Mouse (Mus musculus) macrophage (primary cell): ENCODE data around the gene Mst1. TPM values are rescaled to one million over a fixed set of nuclear protein-coding genes. Genes with fewer than 3 reads are reported as not detected.

Experiments
- H3K27ac ChIP-seq: fragments of 350-480 bp; formaldehyde crosslinking; 2 replicates; pipeline ENCODE4 v1.9.0; 2021
- H3K36me3 ChIP-seq: fragments of 350-480 bp; formaldehyde crosslinking; 2 replicates; pipeline ENCODE4 v1.9.0; 2021; ENCODE audit errors: inconsistent target
- H3K4me3 ChIP-seq: fragments of 350-480 bp; formaldehyde crosslinking; 2 replicates; pipeline ENCODE4 v1.9.0; 2021; ENCODE audit errors: inconsistent target
- H3K79me2 ChIP-seq: fragments of 350-480 bp; formaldehyde crosslinking; 2 replicates; pipeline ENCODE4 v1.9.0; 2021; ENCODE audit errors: inconsistent target
- WGBS: methylation state at CpG from one replicate; pipeline ENCODE4 v1.1.7; 2026; ENCODE audit warnings: inconsistent platforms; ENCODE audit not compliant: missing documents; 5-methylcytosine and 5-hydroxymethylcytosine counted together
- polyA plus RNA-seq: library from polyadenylated mRNA; stranded (reverse); fragments of 250-400 nt; gene quantifications from 3 replicates; pipeline ENCODE4 v1.2.4, GENCODE M21; 2018; ENCODE audit warnings: inconsistent platforms
- total RNA-seq, 78 experiments: library from RNA; depleted of rRNA; stranded (reverse); fragments of 250-400 nt; gene quantifications; 1 replicate in 9 of 78; 2 replicates in 24 of 78; 3 replicates in 43 of 78; 4 replicates in 2 of 78; pipeline ENCODE4 v1.2.4; 2018; ENCODE audit warnings: inconsistent platforms in 56 of 78

Mst1 gene
- 1 to 10 TPM in 8 of 26 experiments, under 1 TPM in 7, not detected in 11; 0.33 to 2.5 (median 1.2) TPM for total RNA-seq (2018; cell fraction: chromatin; rRNA removed)
- total RNA-seq (2018; cell fraction: cytosol; rRNA removed), result under 1 TPM in 25 of 26 experiments, not detected in 1; 0.06 to 0.41 (median 0.26) TPM
- total RNA-seq (2018; cell fraction: nucleus; rRNA removed), result 1 to 10 TPM in 2 of 26 experiments, under 1 TPM in 13, not detected in 11; 0.26 to 3.2 (median 0.58) TPM
- polyA plus RNA-seq, result 0.09 to 0.19 TPM in 2 of 3 replicates, not detected in the other

DNA sequence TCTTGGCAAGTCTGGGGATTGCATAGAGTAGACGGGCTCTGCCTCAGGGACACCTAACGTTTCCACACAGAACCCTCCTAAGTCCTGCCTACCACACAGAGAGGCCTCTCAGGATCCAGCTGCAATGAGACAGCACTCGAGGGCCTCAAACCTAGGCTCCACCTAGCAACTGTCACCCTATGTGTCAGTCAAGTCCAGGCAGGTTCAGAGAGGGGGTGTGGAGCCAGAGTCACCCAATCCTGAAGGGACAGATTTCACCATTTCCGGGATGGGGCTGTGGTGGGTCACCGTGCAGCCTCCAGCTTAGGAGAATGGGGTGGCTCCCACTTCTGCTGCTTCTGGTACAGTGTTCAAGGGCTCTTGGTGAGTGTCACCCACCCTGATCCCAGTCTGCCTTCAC lies at the start of gene Mst1:
Gene Mst1, plus strand, starts transcription at position 269 of the 400 bp plus-strand sequence.
- peaks cover 9% of the 10 kb centered on the region; the same call in 1 of the 2 replicates for H3K79me2 ChIP-seq
- 79% methylated on average over 4 of the region's 5 CpGs for WGBS
- peak within 1 kb of the TSS; percentile 89; the same call in 1 of the 2 replicates for H3K4me3 ChIP-seq
- H3K27ac ChIP-seq, result no peak within 1 kb of the TSS
- peaks cover 11% of the 10 kb centered on the region for H3K36me3 ChIP-seq

DNA sequence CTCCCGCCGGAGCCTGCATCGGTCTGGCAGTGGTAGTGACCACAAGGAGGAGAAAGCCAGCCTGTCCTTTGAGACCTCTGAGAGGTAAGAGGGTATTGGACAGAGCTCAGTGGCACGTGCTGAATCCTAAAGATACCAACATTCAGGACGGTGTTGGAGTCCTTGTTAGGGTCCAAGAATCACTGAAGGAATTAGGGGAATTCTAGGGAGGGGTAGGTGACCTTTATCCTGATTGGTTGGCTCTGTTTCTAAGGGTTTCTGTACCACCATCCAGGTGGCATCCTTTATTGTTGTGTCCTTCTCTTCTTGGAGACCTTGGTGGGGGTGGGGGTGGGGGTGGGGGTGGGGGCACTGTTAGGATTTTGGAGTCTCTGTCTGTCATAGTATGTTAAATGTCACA lies 48.1 kb upstream of the Mst1 start:
- H3K36me3 ChIP-seq, result peaks cover 27% of the 10 kb centered on the region
- WGBS, result 92% methylated on average over 5 of the region's 5 CpGs
- H3K27ac ChIP-seq, result no peak overlapping the region
- no peak overlapping the region for H3K4me3 ChIP-seq
- H3K79me2 ChIP-seq, result peaks cover 42% of the 10 kb centered on the region; the same call in 1 of the 2 replicates

DNA sequence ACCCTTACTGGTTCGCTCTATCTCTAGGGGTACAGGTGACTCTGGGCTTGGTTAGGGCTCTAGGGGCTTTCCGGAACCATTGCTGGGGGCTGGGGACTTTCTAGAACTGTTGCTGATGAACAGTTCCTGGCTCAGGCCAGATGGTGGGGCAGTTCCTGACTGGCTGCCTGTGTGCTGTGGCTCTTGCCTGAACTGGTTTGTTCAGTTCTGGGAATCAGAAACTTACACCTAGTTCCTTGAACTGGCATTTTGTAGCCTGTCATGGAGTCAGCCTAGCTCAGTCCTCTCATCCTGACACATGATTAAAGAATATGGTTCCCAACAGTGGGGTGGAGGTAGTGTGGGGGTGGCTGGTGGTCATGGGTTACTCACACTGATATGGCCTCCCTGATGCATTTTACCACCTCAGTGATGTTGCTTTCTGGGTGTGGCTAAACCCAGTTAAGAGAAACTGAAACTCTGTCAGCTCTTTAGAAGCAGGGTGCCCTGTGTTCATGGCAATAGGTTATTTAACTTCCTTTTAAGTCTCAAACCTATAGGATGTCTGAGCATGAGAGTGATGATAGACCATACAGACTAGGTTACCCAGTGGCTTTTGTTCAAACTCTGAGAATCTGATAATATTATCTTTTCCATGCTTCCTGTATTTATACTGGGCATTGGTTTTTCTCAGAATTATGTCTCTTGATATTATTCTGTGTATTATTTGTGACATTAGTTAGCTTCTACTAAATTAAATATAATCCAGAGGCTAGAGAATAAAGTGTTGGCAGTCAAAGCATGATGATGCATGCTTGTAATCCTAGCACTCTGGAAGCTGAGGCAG lies 44.7 kb upstream of the Mst1 start:
- H3K36me3 ChIP-seq, result peaks cover 42% of the 10 kb centered on the region
- 100% methylated on average over 2 of the region's 2 CpGs for WGBS
- H3K27ac ChIP-seq, result no peak overlapping the region
- H3K79me2 ChIP-seq, result peaks cover 22% of the 10 kb centered on the region; the same call in 1 of the 2 replicates
- no peak overlapping the region for H3K4me3 ChIP-seq

DNA sequence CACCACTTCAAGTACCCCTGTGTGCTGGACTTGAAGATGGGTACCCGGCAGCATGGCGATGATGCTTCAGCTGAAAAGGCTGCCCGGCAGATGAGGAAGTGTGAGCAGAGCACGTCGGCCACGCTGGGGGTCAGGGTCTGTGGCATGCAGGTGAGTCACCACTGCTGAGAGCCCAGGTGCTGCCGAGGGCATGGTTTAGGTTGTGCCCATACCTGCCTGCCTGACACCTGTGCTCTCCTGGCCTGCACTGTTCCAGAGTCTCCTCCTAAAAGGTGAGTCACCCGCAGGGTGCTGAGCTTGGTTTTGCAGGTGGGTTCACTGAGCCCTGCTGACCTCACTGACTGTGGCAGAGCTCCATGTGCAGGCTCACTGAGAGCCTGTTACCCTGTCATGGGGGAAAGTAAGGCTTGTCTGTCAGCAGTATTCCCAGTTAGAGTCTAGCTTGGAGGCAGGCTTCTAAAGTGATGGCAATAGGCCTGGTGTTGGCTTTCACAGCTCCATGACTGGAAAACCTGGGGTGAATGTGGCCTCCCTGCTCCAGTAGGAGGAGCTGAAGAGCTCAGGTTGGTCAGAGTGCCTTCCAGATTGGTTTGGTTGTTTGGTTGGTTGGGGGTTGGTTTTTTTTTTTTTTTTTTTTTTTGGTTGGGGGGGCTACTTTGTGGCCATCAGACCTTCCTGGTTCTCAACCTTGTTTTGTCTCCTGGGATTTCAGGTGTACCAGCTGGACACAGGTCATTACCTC lies 35.3 kb upstream of the Mst1 start:
- peaks cover 8% of the 10 kb centered on the region for H3K79me2 ChIP-seq
- H3K27ac ChIP-seq, result no peak overlapping the region
- no peak overlapping the region for H3K4me3 ChIP-seq
- H3K36me3 ChIP-seq, result peaks cover 62% of the 10 kb centered on the region
- 89% methylated on average over 8 of the region's 8 CpGs for WGBS

DNA sequence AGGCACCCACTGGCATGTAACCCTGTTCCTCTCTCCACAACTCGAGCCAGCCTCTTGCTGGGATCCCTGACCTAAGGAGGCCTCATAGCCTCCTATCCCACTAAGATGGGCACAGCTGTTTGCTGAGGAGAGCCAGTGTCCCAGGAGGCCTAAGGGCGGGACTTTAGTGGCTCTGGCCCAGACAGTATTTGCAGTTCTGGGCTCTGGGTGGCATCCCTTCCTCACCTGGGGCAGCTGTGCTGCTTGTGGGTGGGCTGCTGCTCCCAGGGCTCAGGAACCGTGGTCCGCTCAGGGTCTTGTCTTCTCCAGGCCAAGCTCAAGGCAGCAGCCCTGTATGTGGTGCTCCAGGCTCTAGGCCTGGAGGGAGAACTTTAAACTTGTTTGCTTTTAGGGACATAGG lies 33.7 kb upstream of the Mst1 start:
- Histone ChIP-seq H3K4me3 (no peak overlapping the region), H3K79me2 (peaks cover 20% of the 10 kb centered on the region), H3K36me3 (peaks cover 56% of the 10 kb centered on the region), H3K27ac (no peak overlapping the region)
- WGBS, result 94% methylated on average over 4 of the region's 4 CpGs

DNA sequence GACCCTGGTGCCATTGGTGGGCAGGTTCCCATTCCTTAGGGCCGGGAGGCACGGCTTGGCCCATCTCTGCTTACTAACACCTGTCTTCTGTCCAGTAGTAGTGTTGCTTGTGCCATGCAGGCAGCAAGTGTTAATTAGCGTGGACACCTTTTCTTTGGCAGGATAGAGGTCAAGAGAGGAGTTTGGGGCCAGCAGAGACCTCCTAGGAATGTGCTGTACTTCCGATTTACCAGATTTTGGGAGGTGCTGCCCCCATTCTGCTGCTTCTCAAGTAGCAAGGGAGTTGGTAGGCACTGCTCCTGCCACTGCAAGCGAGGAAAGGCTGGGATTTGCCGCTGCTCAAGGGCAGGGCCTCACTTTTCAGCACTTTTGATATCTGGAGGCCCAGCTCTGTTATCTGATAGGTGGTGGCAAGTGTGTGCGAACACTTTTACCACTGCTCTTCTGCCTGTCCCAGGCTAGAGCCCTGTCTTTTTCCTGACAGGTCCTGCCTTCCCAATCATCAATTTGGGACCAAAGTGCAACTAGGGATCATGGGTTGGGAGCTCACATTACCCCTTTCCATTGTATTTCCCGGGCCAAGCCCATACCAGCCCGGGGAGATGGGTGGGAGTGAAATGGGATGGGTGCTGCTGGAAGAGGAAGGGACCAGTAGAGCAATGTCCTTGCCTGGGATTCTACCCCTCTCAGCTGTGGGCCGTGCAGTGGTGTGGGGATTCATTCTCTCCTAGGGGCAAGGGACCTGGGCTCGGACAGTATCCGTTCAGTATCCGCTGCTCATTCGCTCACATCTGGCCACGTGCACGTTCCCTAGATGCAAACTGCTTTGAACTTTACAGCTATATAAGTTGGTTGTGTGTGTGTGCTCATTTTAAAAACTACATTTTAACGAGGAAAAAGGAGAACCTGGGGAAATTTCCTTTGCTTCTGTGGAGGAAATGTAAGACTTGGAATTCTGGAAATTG lies 32.4 kb upstream of the Mst1 start:
- Histone ChIP-seq H3K4me3 (peak overlapping the region; percentile 32), H3K36me3 (peaks cover 50% of the 10 kb centered on the region), H3K79me2 (peaks cover 20% of the 10 kb centered on the region), H3K27ac (no peak overlapping the region; the same call in 1 of the 2 replicates)
- 64% methylated on average over 17 of the region's 17 CpGs for WGBS

DNA sequence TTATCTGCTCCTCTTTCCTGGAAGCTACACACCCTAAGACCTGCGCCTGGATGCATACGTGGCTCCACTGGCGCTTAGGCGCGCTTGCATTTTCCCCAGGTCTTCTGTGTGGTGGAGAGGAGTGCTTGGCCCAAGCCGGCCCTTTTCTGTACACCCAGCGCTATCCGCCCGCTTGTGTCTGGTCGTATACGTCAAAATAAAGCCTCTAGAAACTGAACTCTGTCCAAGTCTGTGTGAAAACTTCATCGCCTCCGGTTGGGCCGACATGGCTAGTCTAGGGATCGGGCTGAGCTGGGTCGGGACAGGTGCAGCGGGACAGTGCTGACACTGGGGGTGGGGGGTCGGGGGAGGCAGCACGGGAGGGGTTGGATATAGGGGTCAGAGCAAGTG lies 31.7 kb upstream of the Mst1 start:
- Histone ChIP-seq H3K36me3 (peaks cover 45% of the 10 kb centered on the region), H3K27ac (peak overlapping the region; percentile 15; the same call in 1 of the 2 replicates), H3K79me2 (peaks cover 20% of the 10 kb centered on the region), H3K4me3 (peak overlapping the region; percentile 32)
- 1% methylated on average over 16 of the region's 19 CpGs for WGBS

DNA sequence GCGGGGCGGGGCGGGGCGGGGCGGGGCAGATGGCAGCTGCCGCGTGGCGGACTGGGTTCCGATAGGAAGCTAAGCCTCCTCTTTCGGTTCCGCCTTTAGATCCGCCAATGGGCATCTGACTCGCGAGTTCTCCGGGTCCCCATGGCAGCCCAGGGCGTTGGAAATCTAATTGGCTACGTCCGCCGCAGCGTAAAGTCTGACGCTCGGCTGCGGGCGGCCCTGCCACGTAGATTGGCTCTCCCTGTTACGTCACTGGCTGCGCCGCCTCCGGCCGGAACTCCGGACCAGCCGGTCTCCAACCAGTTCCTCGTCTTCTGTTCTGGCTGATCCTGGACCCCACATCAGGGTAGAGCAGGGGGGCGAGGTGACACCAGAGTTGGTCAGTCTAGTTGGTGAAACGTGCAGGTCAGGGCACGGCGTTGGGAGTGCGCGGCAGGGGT lies 31.2 kb upstream of the Mst1 start, which contains the start of gene Gmppb:
Gene Gmppb, plus strand, starts transcription at position 227 of the 440 bp plus-strand sequence.
- peak within 1 kb of the TSS; percentile 97 for H3K4me3 ChIP-seq
- 0% methylated on average over 39 of the region's 39 CpGs for WGBS
- peaks cover 44% of the 10 kb centered on the region for H3K36me3 ChIP-seq
- peaks cover 20% of the 10 kb centered on the region for H3K79me2 ChIP-seq
- peak within 1 kb of the TSS; percentile 53 for H3K27ac ChIP-seq

DNA sequence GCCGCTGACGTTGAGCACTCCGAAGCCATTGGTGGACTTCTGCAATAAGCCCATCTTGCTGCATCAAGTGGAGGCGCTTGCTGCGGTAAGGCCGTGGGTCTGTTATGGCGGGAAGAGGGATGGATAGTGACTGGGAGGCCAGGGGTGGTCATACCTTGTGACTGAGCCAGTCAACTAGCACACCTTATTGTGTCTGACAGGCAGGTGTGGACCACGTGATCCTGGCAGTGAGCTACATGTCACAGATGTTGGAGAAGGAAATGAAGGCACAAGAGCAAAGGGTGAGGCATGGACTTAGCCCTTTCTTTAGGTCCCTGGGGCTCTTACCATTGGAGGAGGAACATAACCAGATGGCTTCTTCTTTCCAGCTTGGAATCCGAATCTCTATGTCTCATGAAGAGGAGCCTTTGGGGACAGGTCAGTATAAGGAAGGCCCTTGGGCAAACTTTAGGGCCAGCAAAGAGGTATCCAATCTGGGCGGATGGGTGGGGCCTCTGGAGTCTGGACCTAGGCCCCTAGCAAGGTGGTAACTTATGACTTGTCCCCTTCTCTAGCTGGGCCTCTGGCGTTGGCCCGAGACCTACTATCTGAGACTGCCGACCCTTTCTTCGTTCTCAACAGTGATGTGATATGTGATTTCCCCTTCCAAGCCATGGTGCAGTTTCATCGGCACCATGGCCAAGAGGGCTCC lies 30.5 kb upstream of the Mst1 start:
- Histone ChIP-seq H3K79me2 (peaks cover 20% of the 10 kb centered on the region), H3K4me3 (peak overlapping the region; percentile 97), H3K27ac (peak overlapping the region; percentile 53), H3K36me3 (peaks cover 41% of the 10 kb centered on the region)
- WGBS, result 21% methylated on average over 11 of the region's 15 CpGs

DNA sequence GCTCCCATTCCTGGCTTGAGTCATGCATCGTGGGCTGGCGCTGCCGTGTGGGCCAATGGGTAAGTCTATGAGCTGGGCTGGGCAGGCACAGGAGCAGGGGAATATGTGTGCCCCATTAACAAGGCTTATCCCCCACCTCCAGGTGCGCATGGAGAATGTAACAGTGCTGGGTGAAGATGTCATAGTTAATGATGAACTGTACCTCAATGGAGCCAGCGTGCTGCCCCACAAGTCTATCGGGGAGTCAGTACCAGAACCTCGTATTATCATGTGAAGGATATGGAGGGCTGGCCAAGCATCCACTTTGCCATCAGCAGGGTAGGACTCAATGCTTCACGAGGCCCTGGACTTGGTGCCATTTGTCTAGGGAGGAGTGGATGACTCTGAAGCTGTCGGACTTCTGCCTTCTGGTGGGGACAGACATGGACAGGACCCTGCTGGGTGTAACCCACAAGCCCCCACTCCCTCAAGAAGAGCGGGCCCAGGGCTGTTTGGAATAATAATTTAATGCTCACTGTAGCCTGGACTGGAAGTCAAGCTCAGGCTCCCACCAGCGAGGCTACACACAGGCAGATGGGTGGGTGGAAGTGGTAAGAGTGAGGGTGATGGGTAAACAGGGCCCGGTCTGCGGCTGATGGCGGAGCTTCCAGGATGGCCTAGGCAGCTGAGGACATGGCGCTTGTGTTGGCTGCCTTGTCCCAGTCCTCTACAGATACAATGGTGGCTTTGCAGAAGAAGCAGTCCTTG lies 28.9 kb upstream of the Mst1 start:
- Histone ChIP-seq H3K79me2 (peaks cover 20% of the 10 kb centered on the region), H3K36me3 (peaks cover 27% of the 10 kb centered on the region), H3K4me3 (no peak overlapping the region), H3K27ac (no peak overlapping the region)
- WGBS, result 95% methylated on average over 14 of the region's 15 CpGs

DNA sequence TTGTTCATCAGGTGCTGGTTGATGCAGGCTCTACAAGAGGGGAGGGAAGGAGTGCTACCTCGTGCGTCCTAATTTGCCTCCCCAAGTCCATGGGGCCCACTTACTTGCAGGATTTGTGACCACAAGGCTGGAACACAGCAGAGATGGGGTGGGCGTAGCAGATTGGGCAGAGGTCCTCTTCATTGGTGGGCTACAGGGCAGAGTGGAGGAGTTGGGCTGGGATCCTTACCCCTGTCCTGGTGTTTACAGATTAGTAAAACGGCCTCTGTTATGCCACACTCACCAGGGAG lies 28.4 kb upstream of the Mst1 start:
- no peak overlapping the region for H3K4me3 ChIP-seq
- 79% methylated on average over 4 of the region's 4 CpGs for WGBS
- H3K79me2 ChIP-seq, result peaks cover 20% of the 10 kb centered on the region
- H3K27ac ChIP-seq, result no peak overlapping the region
- peaks cover 27% of the 10 kb centered on the region for H3K36me3 ChIP-seq

DNA sequence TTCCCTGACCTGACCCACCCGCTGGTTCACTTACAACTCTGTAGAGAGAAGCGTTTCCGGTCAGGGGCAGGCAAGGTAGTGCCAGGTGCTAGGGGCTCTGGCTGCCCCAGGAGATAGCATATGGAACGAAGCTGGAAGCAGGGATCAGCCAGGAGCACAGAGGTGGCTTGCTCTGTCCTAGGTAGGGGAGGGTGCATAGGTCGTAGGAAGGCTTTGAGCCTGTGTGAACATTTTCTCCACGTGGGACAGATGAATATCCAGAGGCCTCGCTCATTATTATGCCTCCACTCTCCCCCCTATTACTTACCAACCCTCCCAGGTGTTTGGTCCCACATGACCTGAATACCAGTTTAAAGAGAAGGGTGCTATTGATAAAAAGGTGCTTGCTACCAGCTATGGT lies 27.8 kb upstream of the Mst1 start:
- WGBS, result 74% methylated on average over 7 of the region's 7 CpGs
- no peak overlapping the region for H3K4me3 ChIP-seq
- H3K36me3 ChIP-seq, result peaks cover 29% of the 10 kb centered on the region
- H3K27ac ChIP-seq, result no peak overlapping the region
- peaks cover 20% of the 10 kb centered on the region for H3K79me2 ChIP-seq
